Mouse (Mus musculus) adrenal gland, postnatal 10 days (tissue): ENCODE data around the gene Nav1. TPM values are rescaled to one million over a fixed set of nuclear protein-coding genes. Genes with fewer than 3 reads are reported as not detected.
A peak's percentile ranks its signal among the peaks of the same experiment; 100 is the strongest.

Source experiments
- DNase-seq: peaks from one replicate; pipeline ENCODE4 v3.0.0; 2021; ENCODE audit warnings: mixed read lengths
- total RNA-seq, 2 experiments: library from RNA; stranded (reverse); gene quantifications; 2 replicates each; pipeline ENCODE4 v1.2.3; 2021

Nav1 gene
- total RNA-seq, 2 experiments from 2014 or later, result 20.8 to 35.2 TPM

- DNase-seq, result peak; percentile 38
Measured at GRCm38 (mm10) chr1:135583081-135583677, 23.9 kb downstream of the Nav1 start.

GRCm38 (mm10) chr1:135581001-135581400 lies 26.1 kb downstream of the Nav1 start:
- no peak for DNase-seq

DNA sequence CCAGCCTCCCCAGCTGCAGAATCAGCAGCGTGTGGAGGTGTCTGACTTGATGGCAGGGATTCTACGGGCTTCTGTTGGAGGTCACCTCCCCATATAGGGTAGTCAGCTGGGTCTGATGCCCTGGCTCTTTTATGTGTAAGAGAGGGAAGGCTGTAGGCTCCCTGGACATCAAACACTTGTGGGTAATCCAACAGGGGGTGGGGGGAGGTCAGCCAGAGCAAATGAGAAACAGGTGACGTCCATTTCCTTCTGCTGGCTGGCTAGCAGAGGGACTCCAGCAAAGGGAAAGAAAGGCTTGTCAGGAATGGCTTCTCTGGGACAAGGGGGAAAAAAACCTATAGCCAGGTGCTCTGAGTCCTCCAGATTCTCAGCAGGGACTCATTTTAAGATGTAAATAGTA lies 28.0 kb downstream of the Nav1 start:
- no peak for DNase-seq

DNA sequence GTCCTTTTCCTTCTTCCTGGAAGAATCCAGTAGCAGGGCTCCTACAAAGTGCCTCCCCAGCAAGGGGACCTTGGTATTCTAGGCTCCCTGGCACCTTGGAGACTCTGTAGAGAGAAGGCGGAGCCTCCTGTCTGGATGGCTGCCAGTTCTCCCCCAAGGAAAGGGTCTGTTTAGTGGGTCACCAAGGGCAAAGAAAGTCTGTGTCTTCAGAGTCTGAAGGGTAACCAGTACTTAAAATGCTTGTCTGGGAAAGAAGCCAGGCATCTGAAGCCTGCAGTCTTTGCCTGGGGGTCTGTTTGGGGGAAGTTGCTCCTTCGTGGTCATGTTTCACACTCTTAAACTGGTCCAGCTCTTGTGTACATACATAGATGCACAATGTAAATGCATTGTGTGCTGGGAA lies 29.3 kb downstream of the Nav1 start:
- DNase-seq, result no peak

GRCm38 (mm10) chr1:135575393-135575792 lies 31.7 kb downstream of the Nav1 start:
- no peak for DNase-seq

DNA sequence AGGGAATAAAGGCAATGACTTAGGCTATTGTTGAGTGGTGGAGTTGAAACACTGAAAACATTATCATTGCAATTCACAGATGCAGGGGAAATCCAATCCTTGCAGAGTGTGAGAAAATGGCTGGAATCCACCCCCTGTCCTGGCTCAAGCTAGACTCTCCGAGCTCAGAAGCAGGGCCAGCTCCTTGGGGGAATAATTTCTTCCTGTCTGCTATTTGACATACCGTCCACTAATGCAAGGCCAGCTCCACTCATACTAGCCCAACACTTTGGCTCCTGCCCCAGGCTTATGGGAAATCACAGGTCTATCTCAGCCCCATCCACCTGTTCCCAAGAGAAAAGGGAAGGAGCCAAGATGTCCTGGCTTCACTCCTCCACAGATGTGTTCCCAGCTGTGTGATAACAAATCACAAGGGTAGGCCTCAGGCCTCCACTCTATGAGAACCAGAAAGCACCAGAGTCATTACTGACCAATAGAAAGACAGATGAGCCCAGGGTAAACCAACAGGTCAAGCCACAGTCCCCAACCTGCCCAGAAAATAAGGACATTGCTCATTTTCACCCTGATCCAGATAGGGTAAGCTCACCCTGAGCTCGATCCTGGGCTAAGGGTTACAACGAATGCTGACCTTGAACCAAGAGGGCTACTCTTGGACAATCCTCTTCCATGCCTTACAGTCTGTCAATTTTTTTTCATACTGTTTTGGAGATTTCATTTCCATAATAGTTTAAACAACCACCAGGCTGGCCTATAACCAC lies 32.5 kb downstream of the Nav1 start:
- no peak for DNase-seq

GRCm38 (mm10) chr1:135572139-135572892 lies 34.8 kb downstream of the Nav1 start:
- DNase-seq, result no peak

DNA sequence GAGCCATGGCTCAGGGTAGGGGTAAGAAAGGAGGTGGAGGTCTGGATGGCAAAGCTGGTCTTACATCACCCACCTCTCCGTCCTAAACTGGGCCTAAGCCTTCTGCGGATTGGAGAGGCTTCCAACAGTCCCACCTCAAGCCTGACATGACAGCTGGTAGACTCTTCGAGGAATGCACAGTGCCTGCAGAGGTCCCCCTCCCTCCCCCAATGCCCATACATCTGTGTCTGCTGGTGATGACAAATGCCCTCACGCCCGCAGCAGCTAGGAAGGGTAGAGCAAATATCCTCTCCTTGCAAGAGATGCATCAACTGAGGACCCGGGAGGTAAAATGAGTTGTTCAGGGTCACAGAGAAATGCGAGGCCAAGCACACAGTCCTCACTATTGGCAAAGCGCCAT lies 39.0 kb downstream of the Nav1 start:
- DNase-seq, result no peak

DNA sequence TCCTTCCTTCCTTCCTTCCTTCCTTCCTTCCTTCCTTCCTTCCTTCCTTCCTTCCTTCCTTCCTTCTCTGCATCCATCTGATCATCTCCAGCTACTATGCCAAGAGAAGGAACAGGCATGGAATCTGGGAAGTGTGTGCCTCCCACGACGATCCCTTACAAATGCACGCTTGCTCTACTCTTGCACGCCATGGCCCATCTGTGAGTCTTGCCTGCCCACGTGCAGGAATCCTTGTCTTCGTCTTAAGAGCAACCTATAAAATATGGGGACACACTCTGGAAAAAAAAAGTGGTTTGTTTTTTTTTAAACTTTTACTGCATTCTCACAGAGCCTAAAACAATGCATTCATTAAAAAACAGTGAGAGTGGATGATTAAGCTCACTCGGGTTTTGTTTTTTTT lies 40.5 kb downstream of the Nav1 start:
- DNase-seq, result no peak

GRCm38 (mm10) chr1:135565775-135566174 lies 41.3 kb downstream of the Nav1 start:
- no peak for DNase-seq

GRCm38 (mm10) chr1:135564660-135565519 lies 42.2 kb downstream of the Nav1 start:
- no peak for DNase-seq

GRCm38 (mm10) chr1:135563781-135564414 lies 43.2 kb downstream of the Nav1 start:
- peak; percentile 45 for DNase-seq

DNA sequence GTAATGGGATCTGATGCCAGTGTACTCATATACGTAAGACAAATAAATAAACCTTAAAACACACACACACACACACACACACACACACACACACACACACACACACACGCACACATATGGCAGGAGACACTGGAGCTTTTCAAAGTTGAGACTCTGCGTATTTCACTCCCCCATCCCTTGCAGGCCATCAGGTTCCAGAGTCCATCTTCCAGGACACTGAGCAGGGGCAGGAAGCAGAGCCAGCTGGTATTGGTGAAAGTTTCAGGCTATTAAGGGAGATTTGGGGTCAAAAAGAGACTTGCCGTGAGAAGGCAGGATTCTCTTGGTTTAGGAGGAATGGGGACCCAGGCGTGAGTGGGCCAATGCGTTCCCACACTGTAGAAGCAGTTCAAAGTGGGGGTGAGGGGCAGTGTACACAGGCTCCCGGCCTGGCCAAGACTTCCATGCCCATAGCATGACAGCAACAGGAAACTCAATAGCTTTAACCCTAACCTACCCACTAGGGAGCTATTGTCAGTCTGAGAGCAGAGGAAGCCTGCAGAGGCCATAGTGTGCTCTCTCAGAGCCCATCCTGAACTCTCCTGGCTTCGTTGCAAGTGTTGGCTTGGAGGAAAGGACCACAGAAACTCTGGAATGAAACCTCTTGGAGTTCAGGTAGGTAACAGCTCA lies 44.0 kb downstream of the Nav1 start:
- DNase-seq, result no peak

- DNase-seq, result no peak
Measured at GRCm38 (mm10) chr1:135562115-135562514, 45.0 kb downstream of the Nav1 start.

GRCm38 (mm10) chr1:135561282-135561681 lies 45.8 kb downstream of the Nav1 start:
- no peak for DNase-seq

- no peak for DNase-seq
Measured at GRCm38 (mm10) chr1:135557976-135558375, 49.1 kb downstream of the Nav1 start.

GRCm38 (mm10) chr1:135555885-135556284 lies 51.2 kb downstream of the Nav1 start:
- no peak for DNase-seq

DNA sequence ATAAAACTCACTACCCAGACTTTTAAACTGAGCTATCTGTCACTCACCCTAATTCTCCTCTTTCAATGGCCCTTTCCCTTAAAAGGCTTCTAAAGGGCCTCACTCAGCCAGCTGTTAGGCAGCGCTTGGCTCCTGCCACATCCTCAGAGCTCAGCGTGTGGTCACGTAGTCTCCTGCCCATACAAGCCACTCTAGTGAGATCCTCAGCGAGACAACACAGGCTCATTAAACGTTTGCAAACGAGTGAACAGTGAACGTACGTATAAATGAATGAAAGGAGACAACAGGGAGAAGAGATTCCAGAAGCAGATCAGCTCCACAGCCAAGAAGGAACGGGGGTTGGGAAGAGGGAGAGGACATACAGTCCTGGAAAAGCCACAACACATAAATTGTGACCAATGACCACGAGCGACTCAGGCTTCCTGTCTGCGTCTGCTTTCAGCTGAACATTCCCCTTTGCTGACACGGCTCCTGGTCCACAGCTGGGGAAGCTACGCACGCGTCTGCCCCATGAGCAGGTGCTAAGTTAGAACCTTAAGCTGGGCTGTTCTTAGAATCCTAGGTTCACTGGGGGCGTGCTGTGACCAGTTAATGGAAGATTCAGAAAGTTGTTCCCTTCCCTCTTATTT lies 52.3 kb downstream of the Nav1 start:
- DNase-seq, result no peak

GRCm38 (mm10) chr1:135553615-135554014 lies 53.5 kb downstream of the Nav1 start:
- DNase-seq, result no peak

DNA sequence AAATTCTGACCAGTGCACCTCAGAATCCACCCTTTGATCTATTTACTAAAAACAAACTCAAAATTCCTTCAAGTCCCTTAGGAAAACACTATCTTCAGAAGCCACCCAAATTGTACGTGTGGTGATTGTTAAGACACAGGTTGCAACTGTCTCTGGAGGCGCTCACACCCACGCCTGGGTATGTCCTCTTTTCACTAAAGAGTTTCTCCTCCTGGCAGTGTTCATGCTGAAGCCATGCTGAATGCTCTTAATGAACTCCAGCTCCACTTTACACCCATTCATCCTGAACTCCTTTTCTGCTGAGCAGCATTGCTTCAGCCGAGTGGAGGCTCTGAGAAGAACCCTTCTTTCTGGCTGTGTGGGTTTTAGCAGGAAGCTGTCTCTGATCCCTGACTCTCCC lies 53.9 kb downstream of the Nav1 start:
- no peak for DNase-seq

DNA sequence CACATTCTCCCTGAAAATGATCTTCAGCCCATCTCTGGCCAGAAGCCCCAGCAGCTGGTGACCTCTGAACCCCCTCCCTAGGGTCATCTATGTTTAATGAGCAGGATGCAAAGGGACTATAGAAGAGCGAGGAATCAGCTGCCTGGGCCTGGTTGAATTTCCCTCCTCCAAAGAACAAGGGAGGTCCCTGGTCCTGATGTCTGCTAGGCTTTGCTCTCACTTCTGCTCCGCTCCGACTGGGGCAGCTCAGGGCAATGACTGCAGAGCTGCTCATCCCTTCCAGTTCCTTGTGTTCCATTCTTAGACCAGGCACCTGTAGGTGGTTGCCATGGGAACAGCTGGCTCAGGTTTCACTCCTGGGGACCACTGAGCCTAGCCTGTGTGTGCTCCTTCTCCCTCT lies 56.2 kb downstream of the Nav1 start:
- no peak for DNase-seq
